Mouse (Mus musculus) small intestine, adult 2 months (tissue): ENCODE results near the gene Rbbp8nl.

ENCODE experiments used
- CTCF ChIP-seq: fragments of 200-500 bp; IDR thresholded peaks from 2 replicates; pipeline ENCODE4 v1.5.1; 2012; ENCODE audit warnings: low read depth, mild to moderate bottlenecking, control low read depth, inconsistent platforms, low read length, moderate library complexity, mixed read lengths; ENCODE audit not compliant: insufficient replicate concordance, insufficient read length; ENCODE audit errors: extremely low read depth
- POLR2A ChIP-seq: fragments of 200-500 bp; IDR thresholded peaks from 2 replicates; pipeline ENCODE4 v1.6.1; 2012; ENCODE audit warnings: low read depth, mild to moderate bottlenecking, control low read depth, inconsistent platforms, low read length, moderate library complexity

GRCm38 (mm10) chr2:180251838-180252237, 37.8 kb downstream of the Rbbp8nl start:
- no peak for TF ChIP-seq CTCF
- no peak for TF ChIP-seq POLR2A
